9 mouse cellular contexts compared by ENCODE assay signal in genomic region chr19:37509725-37510124, GRCm38 (mm10). TPM values are rescaled to one million over a fixed set of nuclear protein-coding genes. Genes with fewer than 3 reads are reported as not detected.
DNase-seq lines count a peak whose midpoint lies in the region; ATAC-seq and TF ChIP-seq lines count a peak whose summit lies in the region.
"Had no signal": no experiment of that assay in that cellular context is flagged by ENCODE, and none has a peak within 500 bp of the region (broad histone marks: within the 10 kb centered on the region; RNA-seq: fewer than 3 reads in every experiment).

No protein-coding gene starts in this region.

- H3K4me1 ChIP-seq in heart, embryonic 14.5 days (ENCODE audit: control insufficient read depth in 2 of 2, insufficient read depth in 2 of 2, low read length in 2 of 2): peaks cover 2 to 3% of the 10 kb centered on the region in 2 experiments; a peak in 2 of 4 replicates
- peaks cover 6% of the 10 kb centered on the region; the same call in 1 of the 2 replicates for H3K4me1 ChIP-seq in spleen, adult 2 months (ENCODE audit: control insufficient read depth, insufficient read depth, insufficient read length)
- H3K4me1 ChIP-seq: neural tube, embryonic 13.5 days had no signal

- no peak overlapping the region for H3K4me3 ChIP-seq in heart, embryonic 14.5 days (ENCODE audit: control insufficient read depth in 1 of 2, insufficient read depth in 1 of 2, low read depth in 1 of 2, low read length in 2 of 2)
- no peak overlapping the region for H3K4me3 ChIP-seq in spleen, adult 2 months (ENCODE audit: extremely low read depth, insufficient read depth, insufficient read length)
- H3K4me3 ChIP-seq: neural tube, embryonic 13.5 days had no signal

- H3K4me2 ChIP-seq in heart, embryonic 14.5 days (ENCODE audit: low read length): no peak overlapping the region
- H3K4me2 ChIP-seq: neural tube, embryonic 13.5 days had no signal

- TF ChIP-seq POLR2A in spleen, adult 2 months (IDR thresholded peaks at IDR 0.05; ENCODE audit: low read depth, low read length): no peak

- no peaks in the 10 kb centered on the region for H3K27me3 ChIP-seq in heart, embryonic 14.5 days (ENCODE audit: control insufficient read depth, insufficient read depth, low read length)
- H3K27me3 ChIP-seq in spleen, adult 2 months (ENCODE audit: control insufficient read depth, insufficient read depth, low read length): no peaks in the 10 kb centered on the region
- H3K27me3 ChIP-seq: neural tube, embryonic 13.5 days had no signal

- H3K27ac ChIP-seq in heart, embryonic 14.5 days (replicated peaks in 1 of 2; ENCODE audit: control insufficient read depth in 1 of 2, insufficient read depth in 1 of 2, low read depth in 2 of 2, low read length in 2 of 2): no peak overlapping the region
- H3K27ac ChIP-seq in spleen, adult 2 months (ENCODE audit: insufficient read depth, low read length): no peak overlapping the region
- H3K27ac ChIP-seq: neural tube, embryonic 13.5 days had no signal

- no peaks in the 10 kb centered on the region for H3K9me3 ChIP-seq in heart, embryonic 14.5 days (ENCODE audit: control insufficient read depth, low read length)
- H3K9me3 ChIP-seq: neural tube, embryonic 13.5 days had no signal

- 6% methylated on average over 11 of the region's 11 CpGs for WGBS in heart, embryonic 14.5 days
- 3% methylated on average over 11 of the region's 11 CpGs for WGBS in spleen, adult 2 months

- H3K9ac ChIP-seq in heart, embryonic 14.5 days (ENCODE audit: low read length): no peak overlapping the region
- H3K9ac ChIP-seq: neural tube, embryonic 13.5 days had no signal

- TF ChIP-seq CTCF in spleen, adult 2 months (IDR thresholded peaks at IDR 0.05; ENCODE audit: extremely low read depth, insufficient read depth, insufficient read length, insufficient replicate concordance): peak; percentile 87; the same call in 1 of the 2 replicates

- ATAC-seq in cerebellum, adult (ENCODE audit: insufficient number of reproducible peaks, low FRiP score, low TSS enrichment): no peak
- ATAC-seq in heart, embryonic 14.5 days (ENCODE audit: insufficient number of reproducible peaks, insufficient read depth, low FRiP score, low read depth): 0 out of 2 replicates have a peak, but pooled peaks have one; percentile 31
- ATAC-seq in megakaryocyte, adult 5-6 weeks (ENCODE audit: poor library complexity, severe bottlenecking): peak; percentile 95

- H3K36me3 ChIP-seq in heart, embryonic 14.5 days (ENCODE audit: control insufficient read depth, insufficient read depth, low read length): no peaks in the 10 kb centered on the region
- no peaks in the 10 kb centered on the region for H3K36me3 ChIP-seq in spleen, adult 2 months (ENCODE audit: control insufficient read depth, insufficient read depth, low read length)
- H3K36me3 ChIP-seq: neural tube, embryonic 13.5 days had no signal

- peak; percentile 9 for DNase-seq in cerebellum, adult 11 months
- peak; percentile 79 for DNase-seq in adipocyte (ENCODE audit: low spot score)
- peak; percentile 73 for DNase-seq in embryo, embryonic 9.5 days (ENCODE audit: extremely low spot score)
- DNase-seq in left cerebral cortex, adult 11 months (ENCODE audit: low spot score): peak; percentile 40
- DNase-seq in spleen, adult 2 months (ENCODE audit: low read depth in 1 of 2, low spot score in 2 of 2): peak; percentile 67 to 91

RNA-seq across cellular contexts. Expression of gene Exoc6, which starts 40.5 kb away (rescaled TPM):
- 20.3 and 20.6 TPM in 2 replicates for polyA plus RNA-seq in heart, embryonic 14.5 days (2014; fragmentation: Nextera tagmentation; extraction: Ambion mirVana)
- 67.1 and 69.4 TPM in 2 replicates for total RNA-seq in megakaryocyte, adult 5-6 weeks (2015)
- 96.3 and 108 TPM in 2 replicates for total RNA-seq in megakaryocyte, adult 5-6 weeks (2017)
- 8.1 and 8.6 TPM in 2 replicates for polyA plus RNA-seq in spleen, adult 2 months (2012; rRNA removed)

Comparison
In these comparisons a context has a peak if more than half of its experiments do, and no peak if none do; other contexts are left out.
1. DNase-seq: peak in every context shown above with its lines; median percentile 79 in adipocyte; 79 in spleen, adult 2 months; 73 in embryo, embryonic 9.5 days; 40 in left cerebral cortex, adult 11 months; 9 in cerebellum, adult 11 months.